In genomic region chr5:30589546-30589945, GRCm38 (mm10) we compare ENCODE assay signal across 10 mouse cellular contexts. TPM values are rescaled to one million over a fixed set of nuclear protein-coding genes. Genes with fewer than 3 reads are reported as not detected.
DNase-seq lines count a peak whose midpoint lies in the region; ATAC-seq and TF ChIP-seq lines count a peak whose summit lies in the region.
"Had no signal": no experiment of that assay in that cellular context is flagged by ENCODE, and none has a peak within 500 bp of the region (broad histone marks: within the 10 kb centered on the region; RNA-seq: fewer than 3 reads in every experiment).

No protein-coding gene starts in this region.

- 66% methylated on average over 3 of the region's 3 CpGs for WGBS in heart, embryonic 12.5 days
- WGBS in intestine, embryonic 16.5 days = 58% methylated on average over 3 of the region's 3 CpGs
- WGBS in thymus, adult 2 months = 83% methylated on average over 3 of the region's 3 CpGs

- no peaks in the 10 kb centered on the region for H3K36me3 ChIP-seq in heart, embryonic 12.5 days
- no peaks in the 10 kb centered on the region for H3K36me3 ChIP-seq in intestine, embryonic 16.5 days (ENCODE audit: control insufficient read depth, insufficient read depth, low read length)
- no peaks in the 10 kb centered on the region for H3K36me3 ChIP-seq in thymus, adult 2 months (ENCODE audit: control insufficient read depth, insufficient read depth, low read length)

- no peak for TF ChIP-seq CTCF in thymus, adult 2 months (IDR thresholded peaks at IDR 0.05; ENCODE audit: borderline replicate concordance, control insufficient read depth, extremely low read depth, insufficient read depth, low read length, poor library complexity)

- no peaks in the 10 kb centered on the region for H3K9me3 ChIP-seq in heart, embryonic 12.5 days (replicated peaks)
- H3K9me3 ChIP-seq in intestine, embryonic 16.5 days (ENCODE audit: control insufficient read depth, low read length) = no peaks in the 10 kb centered on the region

- no peak for DNase-seq in heart, postnatal 25 days (ENCODE audit: low spot score)
- DNase-seq in adrenal gland, postnatal 25 days = peak; percentile 71
- DNase-seq in cerebellum, adult 8-10 months = peak; percentile 83
- no peak for DNase-seq in thymus, adult 2 months
- no peak for DNase-seq in embryo, embryonic 10 days (ENCODE audit: low spot score)

- TF ChIP-seq POLR2A in thymus, adult 2 months (IDR thresholded peaks at IDR 0.05; ENCODE audit: control insufficient read depth, extremely low read depth, insufficient read depth, low read length, poor library complexity) = no peak

- H3K9ac ChIP-seq in heart, embryonic 12.5 days = peak overlapping the region; percentile 80
- peak overlapping the region; percentile 73; the same call in 1 of the 2 replicates for H3K9ac ChIP-seq in intestine, embryonic 16.5 days (ENCODE audit: low read depth, low read length)

- peak overlapping the region; percentile 83 for H3K27ac ChIP-seq in heart, embryonic 12.5 days (ENCODE audit: poor library complexity, severe bottlenecking)
- H3K27ac ChIP-seq in intestine, embryonic 16.5 days (ENCODE audit: low read length) = no peak overlapping the region
- H3K27ac ChIP-seq in thymus, adult 2 months (ENCODE audit: control insufficient read depth, insufficient read depth, low read length) = no peak overlapping the region

- ATAC-seq in heart, embryonic 12.5 days (ENCODE audit: insufficient number of reproducible peaks, low FRiP score) = no peak
- no peak for ATAC-seq in intestine, embryonic 16.5 days
- ATAC-seq in megakaryocyte progenitor cell, adult 5-6 weeks (replicated peaks; ENCODE audit: poor library complexity) = no peak

- peaks cover 20% of the 10 kb centered on the region for H3K27me3 ChIP-seq in heart, embryonic 12.5 days (replicated peaks)
- H3K27me3 ChIP-seq in intestine, embryonic 16.5 days (replicated peaks; ENCODE audit: control insufficient read depth, insufficient read depth, low read length) = peaks cover 21% of the 10 kb centered on the region
- H3K27me3 ChIP-seq in thymus, adult 2 months (ENCODE audit: control insufficient read depth, insufficient read depth, low read length) = peaks cover 3% of the 10 kb centered on the region; the same call in 1 of the 2 replicates

- peaks cover 77% of the 10 kb centered on the region for H3K4me1 ChIP-seq in heart, embryonic 12.5 days (replicated peaks)
- peaks cover 39% of the 10 kb centered on the region for H3K4me1 ChIP-seq in intestine, embryonic 16.5 days (ENCODE audit: control insufficient read depth, insufficient read depth, low read length)
- no peaks in the 10 kb centered on the region for H3K4me1 ChIP-seq in thymus, adult 2 months (replicated peaks; ENCODE audit: control insufficient read depth, insufficient read depth, low read length)

- peak overlapping the region; percentile 97 for H3K4me2 ChIP-seq in heart, embryonic 12.5 days
- peak overlapping the region; percentile 82 for H3K4me2 ChIP-seq in intestine, embryonic 16.5 days (ENCODE audit: low read depth, low read length)

- peak overlapping the region; percentile 70 for H3K4me3 ChIP-seq in heart, embryonic 12.5 days
- H3K4me3 ChIP-seq in intestine, embryonic 16.5 days (ENCODE audit: low read length) = peak overlapping the region; percentile 62
- H3K4me3 ChIP-seq in thymus, adult 2 months (ENCODE audit: control insufficient read depth, insufficient read depth, low read length) = no peak overlapping the region
- H3K4me3 ChIP-seq: erythroblast, embryonic 14.5 days had no signal

- intact Hi-C loops in heart, postnatal 25 days (cut with DNase I) = no loop called here

RNA-seq across cellular contexts. Expression of gene Kcnk3, which starts 1.6 kb away (rescaled TPM):
- 45.1 and 46.2 TPM in 2 replicates for polyA plus RNA-seq in heart, embryonic 12.5 days (2016; fragmentation: Nextera tagmentation; extraction: Ambion mirVana)
- total RNA-seq in heart, postnatal 25 days (2021) = 100 to 1,000 TPM; 250 to 251 TPM
- 1,220 and 1,477 TPM in 2 replicates for total RNA-seq in adrenal gland, postnatal 25 days (2021)
- polyA plus RNA-seq in intestine, embryonic 16.5 days (2015; fragmentation: Nextera tagmentation; extraction: Ambion mirVana) = 8.7 and 12.2 TPM in 2 replicates
- 22.7 and 27.7 TPM in 2 replicates for polyA plus RNA-seq in thymus, adult 2 months (2012; rRNA removed)
- not detected in 2 replicates for total RNA-seq in megakaryocyte progenitor cell, adult 5-6 weeks (2015)
- not detected in 2 replicates for total RNA-seq in megakaryocyte progenitor cell, adult 5-6 weeks (2017)
- polyA plus RNA-seq: erythroblast, embryonic 14.5 days had no signal

RNA-seq across cellular contexts. Expression of gene Cib4, which starts 43.9 kb away (rescaled TPM):
- polyA plus RNA-seq in heart, embryonic 12.5 days (2016; fragmentation: Nextera tagmentation; extraction: Ambion mirVana) = not detected in 2 replicates
- not detected for total RNA-seq in heart, postnatal 25 days (2021)
- 2.2 TPM in 2 replicates for total RNA-seq in adrenal gland, postnatal 25 days (2021)
- polyA plus RNA-seq in intestine, embryonic 16.5 days (2015; fragmentation: Nextera tagmentation; extraction: Ambion mirVana) = not detected in 2 replicates
- polyA plus RNA-seq in thymus, adult 2 months (2012; rRNA removed) = not detected in 2 replicates
- total RNA-seq in megakaryocyte progenitor cell, adult 5-6 weeks (2015) = not detected in 2 replicates
- not detected in 2 replicates for total RNA-seq in megakaryocyte progenitor cell, adult 5-6 weeks (2017)
- total RNA-seq: left cerebral cortex, adult 18-20 months had no signal
- polyA plus RNA-seq: erythroblast, embryonic 14.5 days had no signal

RNA-seq across cellular contexts. Expression of gene Slc35f6, which starts 58.2 kb away (rescaled TPM):
- polyA plus RNA-seq in heart, embryonic 12.5 days (2016; fragmentation: Nextera tagmentation; extraction: Ambion mirVana) = 21.4 and 24.9 TPM in 2 replicates
- total RNA-seq in heart, postnatal 25 days (2021) = 10 to 100 TPM; 44.1 to 47.2 TPM
- 51.4 and 52.6 TPM in 2 replicates for total RNA-seq in adrenal gland, postnatal 25 days (2021)
- polyA plus RNA-seq in intestine, embryonic 16.5 days (2015; fragmentation: Nextera tagmentation; extraction: Ambion mirVana) = 50.2 and 56.3 TPM in 2 replicates
- polyA plus RNA-seq in thymus, adult 2 months (2012; rRNA removed) = 71.8 and 88.0 TPM in 2 replicates
- 5.6 and 6.2 TPM in 2 replicates for total RNA-seq in megakaryocyte progenitor cell, adult 5-6 weeks (2015)
- 5.2 and 7.0 TPM in 2 replicates for total RNA-seq in megakaryocyte progenitor cell, adult 5-6 weeks (2017)

Comparison
In these comparisons a context has a peak if more than half of its experiments do, and no peak if none do; other contexts are left out.
1. DNase-seq: peak in adrenal gland, postnatal 25 days (single experiment) and cerebellum, adult 8-10 months (single experiment); none in heart, postnatal 25 days (single experiment), thymus, adult 2 months (single experiment) and embryo, embryonic 10 days (single experiment).
2. RNA of gene Kcnk3, which starts 1.6 kb away (total RNA-seq): 1,220 to 1,477 TPM in adrenal gland, postnatal 25 days and 250 to 251 TPM in heart, postnatal 25 days; not detected in megakaryocyte progenitor cell, adult 5-6 weeks; every median in the first group is over 100 times any median in the second.